Mouse (Mus musculus): ENCODE measurements at regions not wholly inside any gene's neighbourhood (a gene's known extent, or its start where the extent isn't known, plus 50 kb on each side); places are given as distances from the start of the nearest gene placed in this dataset.

GRCm38 (mm10) chr4:40537859-40538258 is 65.9 kb downstream of the Tmem215 start:
- no peak for DNase-seq

- no peak for DNase-seq
These were observed 71.4 kb downstream of the Tmem215 start for GRCm38 (mm10) chr4:40543085-40544048.

GRCm38 (mm10) chr4:40544056-40544455 is 72.1 kb downstream of the Tmem215 start:
- DNase-seq: no peak

- no peak for DNase-seq
These were observed 72.8 kb downstream of the Tmem215 start for GRCm38 (mm10) chr4:40544806-40545205.

- no peak for DNase-seq
These were observed 73.7 kb downstream of the Tmem215 start for GRCm38 (mm10) chr4:40545700-40546099.

GRCm38 (mm10) chr4:40559824-40560223 is 87.8 kb downstream of the Tmem215 start:
- DNase-seq: no peak

GRCm38 (mm10) chr4:40573300-40573699 is 101.3 kb downstream of the Tmem215 start:
- DNase-seq: no peak

- peak; percentile 6 for DNase-seq
These were observed 104.0 kb downstream of the Tmem215 start for GRCm38 (mm10) chr4:40575951-40576350.

- no peak for DNase-seq
These were observed 112.5 kb downstream of the Tmem215 start for GRCm38 (mm10) chr4:40584436-40584835.

- no peak for DNase-seq
These were observed 113.1 kb downstream of the Tmem215 start for GRCm38 (mm10) chr4:40584940-40585571.

- no peak for DNase-seq
These were observed 114.1 kb downstream of the Tmem215 start for GRCm38 (mm10) chr4:40586045-40586444.

GRCm38 (mm10) chr4:40587254-40587653 is 115.3 kb downstream of the Tmem215 start:
- DNase-seq: no peak

- peak; percentile 4 for DNase-seq
These were observed 109.2 kb downstream of the Aptx start for GRCm38 (mm10) chr4:40593806-40594205.

GRCm38 (mm10) chr4:40625024-40625423 is 78.0 kb downstream of the Aptx start:
- no peak for DNase-seq

- DNase-seq: no peak
These were observed 77.1 kb downstream of the Aptx start for GRCm38 (mm10) chr4:40625911-40626310.

All from layer of hippocampus, adult 9-11 months (tissue).